Mouse (Mus musculus): ENCODE data around the gene Cldn4. TPM values are rescaled to one million over a fixed set of nuclear protein-coding genes. Genes with fewer than 3 reads are reported as not detected.

Gene Cldn4
- polyA plus RNA-seq, 1 experiment: 259 TPM

GRCm38 (mm10) chr5:134961519-134961918 lies 14.8 kb upstream of the Cldn4 start:
- Histone ChIP-seq H3K27ac (ENCODE audit: insufficient read depth, low read length) (peak overlapping the region; percentile 12; the same call in 1 of the 2 replicates), H3K4me3 (ENCODE audit: low read depth, low read length) (no peak overlapping the region), H3K4me1 (ENCODE audit: control insufficient read depth, insufficient read depth, low read length) (peaks cover 12% of the 10 kb centered on the region), H3K27me3 (ENCODE audit: control insufficient read depth, insufficient read depth, low read length, poor library complexity, severe bottlenecking) (no peaks in the 10 kb centered on the region), H3K9ac (ENCODE audit: low read depth, poor library complexity, severe bottlenecking) (no peak overlapping the region), H3K36me3 (ENCODE audit: control insufficient read depth, insufficient read depth, low read length, poor library complexity, severe bottlenecking) (no peaks in the 10 kb centered on the region), H3K9me3 (replicated peaks; ENCODE audit: control insufficient read depth, insufficient read depth, low read length, poor library complexity, severe bottlenecking) (no peaks in the 10 kb centered on the region)
- TF ChIP-seq CTCF (IDR thresholded peaks at IDR 0.05; ENCODE audit: low read depth, low read length) (no peak), EP300 (IDR thresholded peaks at IDR 0.05; ENCODE audit: insufficient read depth, low read depth, low read length) (no peak)

DNA sequence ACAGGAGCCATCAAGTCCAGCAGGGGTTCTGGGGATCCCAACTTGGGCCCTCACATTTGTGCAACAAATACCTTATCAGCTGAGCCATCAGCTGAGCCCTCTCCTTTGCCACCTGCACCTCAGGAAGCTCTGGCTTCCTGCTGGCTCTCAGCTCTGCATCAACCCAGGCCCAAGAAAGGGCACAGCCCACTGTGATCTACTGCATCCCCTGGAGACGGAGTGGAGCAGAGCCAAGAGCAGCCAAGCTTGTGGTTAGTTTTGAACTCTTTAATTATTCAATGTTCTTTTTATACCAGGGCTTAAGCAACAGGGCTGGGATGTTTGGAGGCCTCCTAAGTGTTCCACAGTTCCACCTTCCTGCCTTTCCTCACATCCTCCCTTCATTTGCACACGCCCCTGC lies 13.7 kb upstream of the Cldn4 start:
- H3K36me3 ChIP-seq (ENCODE audit: control insufficient read depth, insufficient read depth, low read length, poor library complexity, severe bottlenecking): no peaks in the 10 kb centered on the region
- no peaks in the 10 kb centered on the region for H3K27me3 ChIP-seq (ENCODE audit: control insufficient read depth, insufficient read depth, low read length, poor library complexity, severe bottlenecking)
- peak overlapping the region; percentile 11; the same call in 1 of the 2 replicates for H3K27ac ChIP-seq (ENCODE audit: insufficient read depth, low read length)
- H3K9ac ChIP-seq (ENCODE audit: low read depth, poor library complexity, severe bottlenecking): no peak overlapping the region
- no peaks in the 10 kb centered on the region for H3K9me3 ChIP-seq (replicated peaks; ENCODE audit: control insufficient read depth, insufficient read depth, low read length, poor library complexity, severe bottlenecking)
- peaks cover 12% of the 10 kb centered on the region for H3K4me1 ChIP-seq (ENCODE audit: control insufficient read depth, insufficient read depth, low read length)
- H3K4me3 ChIP-seq (ENCODE audit: low read depth, low read length): no peak overlapping the region
- no peak for TF ChIP-seq POLR2A (IDR thresholded peaks at IDR 0.05; ENCODE audit: insufficient read depth, low read length)
- no peak for TF ChIP-seq EP300 (IDR thresholded peaks at IDR 0.05; ENCODE audit: insufficient read depth, low read depth, low read length)
- no peak for TF ChIP-seq CTCF (IDR thresholded peaks at IDR 0.05; ENCODE audit: low read depth, low read length)

- H3K27me3 ChIP-seq (ENCODE audit: control insufficient read depth, insufficient read depth, low read length, poor library complexity, severe bottlenecking): no peaks in the 10 kb centered on the region
- peaks cover 12% of the 10 kb centered on the region for H3K4me1 ChIP-seq (ENCODE audit: control insufficient read depth, insufficient read depth, low read length)
- no peaks in the 10 kb centered on the region for H3K36me3 ChIP-seq (ENCODE audit: control insufficient read depth, insufficient read depth, low read length, poor library complexity, severe bottlenecking)
- no peak for TF ChIP-seq CTCF (IDR thresholded peaks at IDR 0.05; ENCODE audit: low read depth, low read length)
- TF ChIP-seq POLR2A (IDR thresholded peaks at IDR 0.05; ENCODE audit: insufficient read depth, low read length): no peak
- no peak for TF ChIP-seq EP300 (IDR thresholded peaks at IDR 0.05; ENCODE audit: insufficient read depth, low read depth, low read length)
- no peaks in the 10 kb centered on the region for H3K9me3 ChIP-seq (replicated peaks; ENCODE audit: control insufficient read depth, insufficient read depth, low read length, poor library complexity, severe bottlenecking)
- no peak overlapping the region for H3K9ac ChIP-seq (ENCODE audit: low read depth, poor library complexity, severe bottlenecking)
- no peak overlapping the region for H3K4me3 ChIP-seq (ENCODE audit: low read depth, low read length)
- peak overlapping the region; percentile 1; the same call in 1 of the 2 replicates for H3K27ac ChIP-seq (ENCODE audit: insufficient read depth, low read length)
These were observed 12.4 kb upstream of the Cldn4 start for GRCm38 (mm10) chr5:134959114-134959513.

DNA sequence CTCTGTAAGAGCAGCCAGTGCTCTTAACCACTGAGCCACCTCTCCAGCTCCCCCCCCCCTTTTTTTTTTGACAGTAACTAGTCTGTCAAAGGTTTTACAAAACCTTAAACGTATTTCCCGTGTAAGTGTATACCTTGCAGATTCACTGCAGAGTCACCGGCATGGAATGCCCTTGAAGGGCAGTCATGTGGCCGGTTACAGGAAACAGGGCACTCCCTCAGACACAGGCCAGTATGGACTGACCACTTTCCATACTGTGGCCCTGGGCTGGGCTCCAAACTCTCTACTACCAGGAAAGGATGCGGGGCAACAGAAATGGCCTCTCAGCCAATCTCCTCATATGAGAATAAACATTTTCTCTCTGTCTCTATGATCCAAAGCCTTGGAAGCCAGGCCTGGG lies 8.8 kb upstream of the Cldn4 start:
- H3K36me3 ChIP-seq (ENCODE audit: control insufficient read depth, insufficient read depth, low read length, poor library complexity, severe bottlenecking): no peaks in the 10 kb centered on the region
- no peak overlapping the region for H3K27ac ChIP-seq (ENCODE audit: insufficient read depth, low read length)
- TF ChIP-seq EP300 (IDR thresholded peaks at IDR 0.05; ENCODE audit: insufficient read depth, low read depth, low read length) (no peak), CTCF (IDR thresholded peaks at IDR 0.05; ENCODE audit: low read depth, low read length) (no peak), POLR2A (IDR thresholded peaks at IDR 0.05; ENCODE audit: insufficient read depth, low read length) (no peak)
- H3K9me3 ChIP-seq (replicated peaks; ENCODE audit: control insufficient read depth, insufficient read depth, low read length, poor library complexity, severe bottlenecking): no peaks in the 10 kb centered on the region
- H3K4me1 ChIP-seq (ENCODE audit: control insufficient read depth, insufficient read depth, low read length): peaks cover 11% of the 10 kb centered on the region
- no peak overlapping the region for H3K4me3 ChIP-seq (ENCODE audit: low read depth, low read length)
- H3K27me3 ChIP-seq (ENCODE audit: control insufficient read depth, insufficient read depth, low read length, poor library complexity, severe bottlenecking): no peaks in the 10 kb centered on the region
- no peak overlapping the region for H3K9ac ChIP-seq (ENCODE audit: low read depth, poor library complexity, severe bottlenecking)

DNA sequence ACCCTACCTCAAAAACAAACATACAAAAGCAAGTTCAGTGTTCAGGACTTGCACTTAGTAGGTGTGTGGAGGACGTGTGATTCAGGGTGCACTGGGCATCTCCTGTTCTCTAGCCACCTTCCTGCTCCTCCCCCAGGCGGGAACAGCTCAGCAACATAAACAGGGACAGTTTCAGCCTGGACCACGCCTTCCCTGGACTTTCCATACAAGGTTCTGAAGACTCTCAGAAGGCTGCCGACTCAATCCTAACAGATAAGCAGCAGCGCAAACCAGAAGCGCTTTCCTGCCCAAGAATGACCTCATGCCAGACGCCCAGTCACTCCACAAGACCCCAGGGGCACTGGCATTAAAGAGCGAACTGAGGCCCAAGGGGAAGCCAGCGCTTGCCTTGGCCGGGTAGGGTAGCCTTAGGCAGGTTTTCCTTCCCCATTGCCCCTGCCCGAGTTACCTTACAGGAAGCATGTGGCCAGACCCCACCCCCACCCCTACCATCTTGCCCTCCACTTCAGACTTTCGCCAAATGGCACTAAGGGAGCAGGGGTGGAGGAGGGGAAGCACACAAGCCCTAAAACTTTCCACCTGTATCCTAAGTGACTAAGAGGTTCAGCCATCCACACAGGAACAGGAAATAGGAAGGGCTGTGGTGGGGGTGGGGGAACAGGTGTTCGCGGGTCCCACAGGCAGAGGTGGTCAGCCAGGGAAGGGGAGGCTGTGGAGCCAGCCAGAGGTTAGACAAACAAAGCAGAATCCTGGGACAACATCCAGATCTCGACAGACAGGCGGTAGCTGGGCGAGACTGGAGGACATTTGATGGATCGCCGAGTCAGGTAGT lies 4.5 kb upstream of the Cldn4 start:
- Histone ChIP-seq H3K4me1 (ENCODE audit: control insufficient read depth, insufficient read depth, low read length) (peaks cover 7% of the 10 kb centered on the region), H3K9ac (ENCODE audit: low read depth, poor library complexity, severe bottlenecking) (peak overlapping the region; percentile 37), H3K9me3 (replicated peaks; ENCODE audit: control insufficient read depth, insufficient read depth, low read length, poor library complexity, severe bottlenecking) (no peaks in the 10 kb centered on the region), H3K27ac (ENCODE audit: insufficient read depth, low read length) (peak overlapping the region; percentile 57), H3K27me3 (ENCODE audit: control insufficient read depth, insufficient read depth, low read length, poor library complexity, severe bottlenecking) (no peaks in the 10 kb centered on the region), H3K36me3 (ENCODE audit: control insufficient read depth, insufficient read depth, low read length, poor library complexity, severe bottlenecking) (no peaks in the 10 kb centered on the region), H3K4me3 (ENCODE audit: low read depth, low read length) (peak overlapping the region; percentile 53)
- TF ChIP-seq POLR2A (IDR thresholded peaks at IDR 0.05; ENCODE audit: insufficient read depth, low read length): peak; percentile 20
- TF ChIP-seq CTCF (IDR thresholded peaks at IDR 0.05; ENCODE audit: low read depth, low read length): no peak
- peak; percentile 81 for TF ChIP-seq EP300 (IDR thresholded peaks at IDR 0.05; ENCODE audit: insufficient read depth, low read depth, low read length)

- peak overlapping the region; percentile 85 for H3K27ac ChIP-seq (ENCODE audit: insufficient read depth, low read length)
- H3K4me1 ChIP-seq (ENCODE audit: control insufficient read depth, insufficient read depth, low read length): peaks cover 6% of the 10 kb centered on the region
- no peaks in the 10 kb centered on the region for H3K36me3 ChIP-seq (ENCODE audit: control insufficient read depth, insufficient read depth, low read length, poor library complexity, severe bottlenecking)
- no peak overlapping the region for H3K4me3 ChIP-seq (ENCODE audit: low read depth, low read length)
- H3K9ac ChIP-seq (ENCODE audit: low read depth, poor library complexity, severe bottlenecking): no peak overlapping the region
- H3K27me3 ChIP-seq (ENCODE audit: control insufficient read depth, insufficient read depth, low read length, poor library complexity, severe bottlenecking): no peaks in the 10 kb centered on the region
- no peaks in the 10 kb centered on the region for H3K9me3 ChIP-seq (replicated peaks; ENCODE audit: control insufficient read depth, insufficient read depth, low read length, poor library complexity, severe bottlenecking)
- TF ChIP-seq EP300 (IDR thresholded peaks at IDR 0.05; ENCODE audit: insufficient read depth, low read depth, low read length): peak; percentile 89
- no peak for TF ChIP-seq CTCF (IDR thresholded peaks at IDR 0.05; ENCODE audit: low read depth, low read length)
- TF ChIP-seq POLR2A (IDR thresholded peaks at IDR 0.05; ENCODE audit: insufficient read depth, low read length): no peak
These were observed 1.3 kb upstream of the Cldn4 start for GRCm38 (mm10) chr5:134948085-134948439.
